Mouse (Mus musculus) stomach, postnatal 0 days (tissue): Measurements from ENCODE around the gene Slc28a3. TPM values are rescaled to one million over a fixed set of nuclear protein-coding genes. Genes with fewer than 3 reads are reported as not detected.

ENCODE experiments used
- ATAC-seq: fragments of 200-750 bp; cut with Nextera tagmentation; 2 replicates; pipeline ENCODE4 v1.8.0; 2017; ENCODE audit not compliant: low FRiP score, low TSS enrichment
- DNase-seq: peaks from one replicate; pipeline ENCODE4 v3.0.0-alpha.2; 2016; ENCODE audit warnings: low spot score
- H3K27ac ChIP-seq: fragments of 300-500 bp; sonication (generic); replicated peaks from 2 replicates; pipeline ENCODE4 v1.5.1; 2014; ENCODE audit warnings: mild to moderate bottlenecking, control low read depth
- H3K27me3 ChIP-seq: fragments of 300-500 bp; sonication (generic); 2 replicates; pipeline ENCODE4 v1.6.1; 2014; ENCODE audit warnings: low read length; ENCODE audit not compliant: control insufficient read depth, insufficient read depth
- H3K36me3 ChIP-seq: fragments of 300-500 bp; sonication (generic); 2 replicates; pipeline ENCODE4 v1.6.1; 2014; ENCODE audit warnings: low read length, mixed read lengths; ENCODE audit not compliant: control insufficient read depth, insufficient read depth
- H3K4me1 ChIP-seq: fragments of 300-500 bp; sonication (generic); replicated peaks from 2 replicates; pipeline ENCODE4 v1.6.1; 2014; ENCODE audit warnings: antibody characterized with exemption; ENCODE audit not compliant: control insufficient read depth, insufficient read depth
- H3K4me2 ChIP-seq: fragments of 300-500 bp; sonication (generic); replicated peaks from 2 replicates; pipeline ENCODE4 v1.6.1; 2014; ENCODE audit warnings: low read depth, mild to moderate bottlenecking, control low read depth, moderate library complexity
- H3K4me3 ChIP-seq: fragments of 300-500 bp; sonication (generic); 2 replicates; pipeline ENCODE4 v1.5.1; 2014; ENCODE audit warnings: low read depth, low read length, control low read depth
- H3K9ac ChIP-seq: fragments of 300-500 bp; sonication (generic); 2 replicates; pipeline ENCODE4 v1.6.1; 2014; ENCODE audit warnings: mild to moderate bottlenecking, low read length, control low read depth, mixed read lengths
- H3K9me3 ChIP-seq: fragments of 300-500 bp; sonication (generic); 2 replicates; pipeline ENCODE4 v1.6.1; 2016; ENCODE audit warnings: low read length; ENCODE audit not compliant: control insufficient read depth
- CTCF ChIP-seq: IDR thresholded peaks from 2 replicates; pipeline ENCODE4 v1.5.1; 2016; ENCODE audit warnings: antibody characterized with exemption, low read depth, mild to moderate bottlenecking, moderate library complexity
- EP300 ChIP-seq: optimal IDR thresholded peaks from 2 replicates; pipeline ENCODE3; 2016; ENCODE audit warnings: antibody characterized with exemption
- WGBS: fragments of 180-500 bp; shearing (Covaris S2); extraction: QIAGEN DNeasy Blood & Tissue Kit; methylation state at CpG from one replicate; pipeline ENCODE4 v1.1.7; 2014; 5-methylcytosine and 5-hydroxymethylcytosine counted together
- polyA plus RNA-seq: library from polyadenylated mRNA; unstranded; fragments of >200 nt; fragmentation: Nextera tagmentation; extraction: Ambion mirVana; gene quantifications from 2 replicates; pipeline ENCODE4 v1.2.1, GENCODE M21; 2015

The Slc28a3 gene
- polyA plus RNA-seq, 1 experiment from 2014 or later: 6.9 TPM

- DNase-seq: no peak
- TF ChIP-seq CTCF: no peak
- TF ChIP-seq EP300: no peak
- no peak overlapping the region for H3K9ac ChIP-seq
- WGBS: 87% methylated on average over 6 of the region's 6 CpGs
- no peaks in the 10 kb centered on the region for H3K9me3 ChIP-seq
- no peak overlapping the region for H3K4me2 ChIP-seq
- ATAC-seq: 0 out of 2 replicates have a peak, but pooled peaks have one; percentile 32
- H3K4me1 ChIP-seq: no peaks in the 10 kb centered on the region
- H3K4me3 ChIP-seq: no peak overlapping the region
- H3K27me3 ChIP-seq: no peaks in the 10 kb centered on the region
- H3K27ac ChIP-seq: no peak overlapping the region
- H3K36me3 ChIP-seq: no peaks in the 10 kb centered on the region
These were observed 73.3 kb downstream of the Slc28a3 start for GRCm38 (mm10) chr13:58537232-58537915.

- no peak for TF ChIP-seq CTCF
- no peak for TF ChIP-seq EP300
- H3K4me2 ChIP-seq: no peak overlapping the region
- H3K4me1 ChIP-seq: no peaks in the 10 kb centered on the region
- H3K9ac ChIP-seq: no peak overlapping the region
- ATAC-seq (no peak), DNase-seq (no peak)
- H3K27me3 ChIP-seq: no peaks in the 10 kb centered on the region
- H3K27ac ChIP-seq: no peak overlapping the region
- H3K36me3 ChIP-seq: no peaks in the 10 kb centered on the region
- H3K4me3 ChIP-seq: no peak overlapping the region
- 73% methylated on average over 2 of the region's 2 CpGs for WGBS
- no peaks in the 10 kb centered on the region for H3K9me3 ChIP-seq
These were observed 74.0 kb downstream of the Slc28a3 start for GRCm38 (mm10) chr13:58536466-58537231.

DNA sequence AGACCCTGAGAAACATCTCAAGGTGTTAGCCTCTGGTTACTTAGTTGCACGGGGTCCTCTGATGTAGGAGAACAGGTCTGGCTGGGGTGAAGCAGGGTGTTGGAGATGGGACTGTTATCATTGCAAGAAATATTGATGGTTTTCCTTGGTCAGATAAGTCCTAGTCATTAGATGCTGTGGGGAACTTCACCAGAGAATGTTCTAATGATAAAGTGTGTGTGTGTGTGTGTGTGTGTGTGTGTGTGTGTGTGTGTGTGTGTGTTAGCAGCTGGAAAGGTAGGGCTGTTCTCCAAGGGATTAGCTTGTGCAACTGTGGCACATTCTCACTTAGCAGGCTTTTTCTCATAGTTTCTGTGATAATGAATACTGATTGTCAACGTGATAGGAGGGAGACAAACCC, 75.4 kb downstream of the Slc28a3 start:
- 55% methylated on average over 2 of the region's 2 CpGs for WGBS

DNA sequence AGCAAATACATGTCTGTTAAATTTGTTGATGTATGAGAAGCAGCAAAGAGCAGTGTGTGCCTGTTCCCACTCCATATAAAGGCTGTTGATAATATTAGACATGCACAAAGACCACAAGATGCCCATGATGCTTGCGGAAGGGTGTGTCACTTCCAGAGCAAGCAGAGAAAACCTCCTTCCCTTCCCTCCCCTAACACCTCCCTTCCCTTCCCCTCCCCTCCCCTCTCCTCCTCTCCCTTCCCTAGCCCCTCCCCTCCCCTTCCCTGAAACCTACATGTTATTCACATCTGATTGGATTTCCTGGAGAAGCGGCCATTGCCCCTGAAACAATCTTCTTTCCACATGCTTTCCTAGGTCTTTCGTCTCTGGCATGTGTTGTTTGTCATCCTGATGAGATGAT, 75.8 kb downstream of the Slc28a3 start:
- no peak for TF ChIP-seq EP300
- TF ChIP-seq CTCF: no peak
- DNase-seq (no peak), ATAC-seq (no peak; the same call in 1 of the 2 replicates)
- H3K27ac ChIP-seq: no peak overlapping the region
- no peak overlapping the region for H3K4me2 ChIP-seq
- no peaks in the 10 kb centered on the region for H3K9me3 ChIP-seq
- H3K4me3 ChIP-seq: no peak overlapping the region
- 59% methylated on average over 3 of the region's 3 CpGs for WGBS
- H3K9ac ChIP-seq: no peak overlapping the region
- H3K27me3 ChIP-seq: no peaks in the 10 kb centered on the region
- no peaks in the 10 kb centered on the region for H3K4me1 ChIP-seq
- H3K36me3 ChIP-seq: no peaks in the 10 kb centered on the region

More for the DNA sequence above, 75.4 kb downstream of the Slc28a3 start:
- no peak overlapping the region for H3K9ac ChIP-seq
- no peaks in the 10 kb centered on the region for H3K36me3 ChIP-seq
- H3K27ac ChIP-seq: no peak overlapping the region
- H3K4me2 ChIP-seq: no peak overlapping the region
- no peak for ATAC-seq
- DNase-seq: no peak
- H3K9me3 ChIP-seq: no peaks in the 10 kb centered on the region
- H3K4me1 ChIP-seq: no peaks in the 10 kb centered on the region
- TF ChIP-seq CTCF (no peak), EP300 (no peak)
- H3K27me3 ChIP-seq: no peaks in the 10 kb centered on the region
- no peak overlapping the region for H3K4me3 ChIP-seq

GRCm38 (mm10) chr13:58534216-58534841, 76.3 kb downstream of the Slc28a3 start:
- Histone ChIP-seq H3K9ac (no peak overlapping the region), H3K9me3 (no peaks in the 10 kb centered on the region), H3K4me3 (no peak overlapping the region), H3K36me3 (no peaks in the 10 kb centered on the region), H3K4me2 (no peak overlapping the region), H3K27me3 (no peaks in the 10 kb centered on the region), H3K27ac (no peak overlapping the region), H3K4me1 (no peaks in the 10 kb centered on the region)
- peak; percentile 84 for ATAC-seq
- peak; percentile 40 for DNase-seq
- no peak for TF ChIP-seq CTCF
- no peak for TF ChIP-seq EP300
- WGBS: 51% methylated on average over 7 of the region's 7 CpGs
